Mouse (Mus musculus) embryonic fibroblast, embryonic 13.5 days (primary cell): ENCODE measurements at regions not wholly inside any gene's neighbourhood (a gene's known extent, or its start where the extent isn't known, plus 50 kb on each side); places are given as distances from the start of the nearest gene placed in this dataset.
A peak's percentile ranks its signal among the peaks of the same experiment; 100 is the strongest.

Source experiments
- CTCF ChIP-seq: IDR thresholded peaks from 2 replicates; pipeline ENCODE4 v1.5.1; 2011; ENCODE audit warnings: mild to moderate bottlenecking, control low read depth, low read length, moderate library complexity, borderline replicate concordance; ENCODE audit not compliant: insufficient read depth
- POLR2A ChIP-seq: IDR thresholded peaks from 2 replicates; pipeline ENCODE4 v1.6.1; 2011; ENCODE audit warnings: low read depth, mild to moderate bottlenecking, control low read depth, low read length, moderate library complexity

DNA sequence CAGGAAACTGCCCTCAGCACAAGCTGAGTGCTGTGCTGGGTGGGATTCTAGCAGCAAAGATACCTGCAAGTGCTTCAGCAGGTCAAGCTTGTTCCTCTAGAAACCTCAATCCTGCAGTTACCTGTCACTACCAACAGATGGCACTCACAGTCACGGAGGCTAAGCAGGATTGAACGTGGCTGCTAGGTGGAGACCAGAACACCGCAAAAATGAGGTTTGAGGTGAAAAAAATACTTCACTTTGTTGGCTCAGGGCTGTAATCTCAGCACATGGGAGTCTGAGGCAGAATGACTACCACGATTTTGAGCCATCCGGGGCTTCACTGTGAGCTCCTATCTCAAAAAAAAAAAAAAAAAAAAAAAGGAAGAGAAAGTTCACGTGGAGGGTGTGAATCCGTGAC is 50.4 kb upstream of the Atp12a start:
- TF ChIP-seq POLR2A (no peak), CTCF (peak; percentile 85; the same call in 1 of the 2 replicates)
